Comparison of ENCODE assay signal across 8 mouse cellular contexts in genomic region chr11:102219247-102219993, GRCm38 (mm10). TPM values are rescaled to one million over a fixed set of nuclear protein-coding genes. Genes with fewer than 3 reads are reported as not detected.
A peak's percentile ranks its signal among the peaks of the same experiment; 100 is the strongest.
DNase-seq lines count a peak whose midpoint lies in the region; ATAC-seq lines count a peak whose summit lies in the region.

No protein-coding gene starts in this region.

- peaks cover 92% of the 10 kb centered on the region for H3K79me2 ChIP-seq in macrophage (ENCODE audit: inconsistent target)

- H3K4me2 ChIP-seq in neural tube, embryonic 11.5 days (ENCODE audit: low read depth), result peak overlapping the region; percentile 40

- peaks cover 33% of the 10 kb centered on the region for H3K4me1 ChIP-seq in neural tube, embryonic 11.5 days (ENCODE audit: control insufficient read depth, insufficient read depth, low read length)
- H3K4me1 ChIP-seq in hindbrain, embryonic 10.5 days (replicated peaks), result peaks cover 86% of the 10 kb centered on the region

- ATAC-seq in neural tube, embryonic 11.5 days (ENCODE audit: insufficient read depth, low FRiP score, low TSS enrichment), result no peak

- H3K27ac ChIP-seq in neural tube, embryonic 11.5 days (ENCODE audit: low read depth, low read length), result peak overlapping the region; percentile 60; the same call in 1 of the 2 replicates
- H3K27ac ChIP-seq in hindbrain, embryonic 10.5 days, result peak overlapping the region; percentile 86
- peak overlapping the region; percentile 80 for H3K27ac ChIP-seq in macrophage

- no peaks in the 10 kb centered on the region for H3K27me3 ChIP-seq in neural tube, embryonic 11.5 days (ENCODE audit: control insufficient read depth, insufficient read depth, low read length)
- peaks cover 7% of the 10 kb centered on the region; the same call in 1 of the 2 replicates for H3K27me3 ChIP-seq in hindbrain, embryonic 10.5 days (ENCODE audit: insufficient read depth, poor library complexity, severe bottlenecking)

- DNase-seq in adrenal gland, adult 2 months, result peak; percentile 45
- no peak for DNase-seq in adrenal gland, postnatal 14 days
- peak; percentile 9 for DNase-seq in neural tube, embryonic 11.5 days (ENCODE audit: low spot score)
- DNase-seq in neural tube, embryonic 10.5 days (ENCODE audit: extremely low spot score, low spot score), result no peak
- no peak for DNase-seq in hindbrain, embryonic 10.5 days (ENCODE audit: low spot score)
- no peak for DNase-seq in Muller cell, postnatal 12 days (ENCODE audit: inconsistent ontology term)
- DNase-seq in layer of hippocampus, adult 8-10 months (ENCODE audit: low spot score in 2 of 2), result no peak

- H3K9me3 ChIP-seq in neural tube, embryonic 11.5 days (ENCODE audit: control insufficient read depth, low read length), result no peaks in the 10 kb centered on the region
- no peaks in the 10 kb centered on the region for H3K9me3 ChIP-seq in hindbrain, embryonic 10.5 days

- 67% methylated on average over 14 of the region's 14 CpGs for WGBS in neural tube, embryonic 11.5 days
- WGBS in hindbrain, embryonic 10.5 days, result 74% methylated on average over 14 of the region's 14 CpGs
- 47% methylated on average over 14 of the region's 14 CpGs for WGBS in macrophage (ENCODE audit: missing documents)

- peaks cover 3% of the 10 kb centered on the region for H3K36me3 ChIP-seq in neural tube, embryonic 11.5 days (ENCODE audit: control insufficient read depth, insufficient read depth, low read length)
- peaks cover 66% of the 10 kb centered on the region for H3K36me3 ChIP-seq in hindbrain, embryonic 10.5 days
- peaks cover 7% of the 10 kb centered on the region for H3K36me3 ChIP-seq in macrophage (ENCODE audit: inconsistent target)

- H3K9ac ChIP-seq in neural tube, embryonic 11.5 days (ENCODE audit: low read length), result no peak overlapping the region

- peak overlapping the region; percentile 10; the same call in 1 of the 2 replicates for H3K4me3 ChIP-seq in neural tube, embryonic 11.5 days (ENCODE audit: low read depth, low read length)
- peak overlapping the region; percentile 36 for H3K4me3 ChIP-seq in hindbrain, embryonic 10.5 days
- H3K4me3 ChIP-seq in macrophage (ENCODE audit: inconsistent target), result no peak overlapping the region

RNA-seq across cellular contexts. Expression of gene Hdac5, which starts 10.5 kb away (rescaled TPM):
- 100 to 1,000 TPM in 1 of 2 experiments, 10 to 100 TPM in 1; 67.8 to 127 TPM for total RNA-seq in adrenal gland, adult 2 months (2021)
- polyA plus RNA-seq in adrenal gland, adult 2 months (2012; rRNA removed), result 99.3 and 131 TPM in 2 replicates
- total RNA-seq in adrenal gland, postnatal 14 days (2021), result 81.1 and 83.7 TPM in 2 replicates
- polyA plus RNA-seq in neural tube, embryonic 11.5 days (2014; fragmentation: Nextera tagmentation; extraction: Ambion mirVana), result 41.1 and 42.7 TPM in 2 replicates
- polyA plus RNA-seq in hindbrain, embryonic 10.5 days (2016; fragmentation: Nextera tagmentation; extraction: Ambion mirVana), result 70.3 and 101 TPM in 2 replicates
- 100 to 1,000 TPM in 13 of 26 experiments, 10 to 100 TPM in 13; 10.5 to 341 (median 94.0) TPM for total RNA-seq in macrophage (2018; cell fraction: chromatin; rRNA removed)
- total RNA-seq in macrophage (2018; cell fraction: cytosol; rRNA removed), result 10 to 100 TPM; 24.5 to 71.8 (median 47.2) TPM
- 100 to 1,000 TPM in 7 of 26 experiments, 10 to 100 TPM in 19; 11.4 to 146 (median 63.2) TPM for total RNA-seq in macrophage (2018; cell fraction: nucleus; rRNA removed)
- polyA plus RNA-seq in macrophage (2018), result 31.9 to 58.0 TPM (median 47.9 TPM) in 3 replicates
- total RNA-seq in layer of hippocampus, adult 8-10 months (2022), result 100 to 1,000 TPM; 219 to 252 (median 232) TPM

RNA-seq across cellular contexts. Expression of gene BC030867, which starts 29.3 kb away (rescaled TPM):
- total RNA-seq in adrenal gland, adult 2 months (2021), result under 1 TPM; 0.35 to 0.93 TPM
- 1.2 and 1.6 TPM in 2 replicates for polyA plus RNA-seq in adrenal gland, adult 2 months (2012; rRNA removed)
- 1.7 and 2.3 TPM in 2 replicates for total RNA-seq in adrenal gland, postnatal 14 days (2021)
- 17.9 and 18.6 TPM in 2 replicates for polyA plus RNA-seq in neural tube, embryonic 11.5 days (2014; fragmentation: Nextera tagmentation; extraction: Ambion mirVana)
- 20.9 and 28.3 TPM in 2 replicates for polyA plus RNA-seq in hindbrain, embryonic 10.5 days (2016; fragmentation: Nextera tagmentation; extraction: Ambion mirVana)
- total RNA-seq in macrophage (2018; cell fraction: chromatin; rRNA removed), result 1 to 10 TPM in 20 of 26 experiments, under 1 TPM in 5, not detected in 1; 0.41 to 8.4 (median 1.8) TPM
- total RNA-seq in macrophage (2018; cell fraction: cytosol; rRNA removed), result 1 to 10 TPM in 7 of 26 experiments, under 1 TPM in 19; 0.08 to 1.6 (median 0.71) TPM
- 1 to 10 TPM in 18 of 26 experiments, under 1 TPM in 7, not detected in 1; 0.31 to 9.6 (median 1.6) TPM for total RNA-seq in macrophage (2018; cell fraction: nucleus; rRNA removed)
- polyA plus RNA-seq in macrophage (2018), result 0.22 to 4.2 TPM (median 1.5 TPM) in 3 replicates
- total RNA-seq in layer of hippocampus, adult 8-10 months (2022), result 1 to 10 TPM in 1 of 4 experiments, under 1 TPM in 3; 0.62 to 1.2 (median 0.64) TPM

RNA-seq across cellular contexts. Expression of gene G6pc3, which starts 30.0 kb away (rescaled TPM):
- 100 to 1,000 TPM; 140 to 149 TPM for total RNA-seq in adrenal gland, adult 2 months (2021)
- 254 and 297 TPM in 2 replicates for polyA plus RNA-seq in adrenal gland, adult 2 months (2012; rRNA removed)
- 82.8 and 83.7 TPM in 2 replicates for total RNA-seq in adrenal gland, postnatal 14 days (2021)
- 30.0 and 35.3 TPM in 2 replicates for polyA plus RNA-seq in neural tube, embryonic 11.5 days (2014; fragmentation: Nextera tagmentation; extraction: Ambion mirVana)
- 32.3 and 37.8 TPM in 2 replicates for polyA plus RNA-seq in hindbrain, embryonic 10.5 days (2016; fragmentation: Nextera tagmentation; extraction: Ambion mirVana)
- 10 to 100 TPM in 22 of 26 experiments, 1 to 10 TPM in 4; 6.7 to 33.0 (median 16.8) TPM for total RNA-seq in macrophage (2018; cell fraction: chromatin; rRNA removed)
- 10 to 100 TPM; 14.9 to 31.6 (median 22.0) TPM for total RNA-seq in macrophage (2018; cell fraction: cytosol; rRNA removed)
- 10 to 100 TPM; 11.6 to 41.7 (median 24.0) TPM for total RNA-seq in macrophage (2018; cell fraction: nucleus; rRNA removed)
- polyA plus RNA-seq in macrophage (2018), result 17.7 to 29.9 TPM (median 27.6 TPM) in 3 replicates
- 10 to 100 TPM; 66.0 to 74.2 (median 70.4) TPM for total RNA-seq in layer of hippocampus, adult 8-10 months (2022)

RNA-seq across cellular contexts. Expression of gene Lsm12, which starts 34.3 kb away (rescaled TPM):
- total RNA-seq in adrenal gland, adult 2 months (2021), result 100 to 1,000 TPM in 1 of 2 experiments, 10 to 100 TPM in 1; 82.6 to 108 TPM
- 35.8 and 40.1 TPM in 2 replicates for polyA plus RNA-seq in adrenal gland, adult 2 months (2012; rRNA removed)
- total RNA-seq in adrenal gland, postnatal 14 days (2021), result 78.7 and 81.0 TPM in 2 replicates
- polyA plus RNA-seq in neural tube, embryonic 11.5 days (2014; fragmentation: Nextera tagmentation; extraction: Ambion mirVana), result 74.2 and 81.9 TPM in 2 replicates
- 119 and 148 TPM in 2 replicates for polyA plus RNA-seq in hindbrain, embryonic 10.5 days (2016; fragmentation: Nextera tagmentation; extraction: Ambion mirVana)
- 10 to 100 TPM in 18 of 26 experiments, 1 to 10 TPM in 8; 3.7 to 22.1 (median 11.9) TPM for total RNA-seq in macrophage (2018; cell fraction: chromatin; rRNA removed)
- total RNA-seq in macrophage (2018; cell fraction: cytosol; rRNA removed), result 10 to 100 TPM; 40.2 to 65.6 (median 52.9) TPM
- 10 to 100 TPM; 12.0 to 52.2 (median 25.1) TPM for total RNA-seq in macrophage (2018; cell fraction: nucleus; rRNA removed)
- polyA plus RNA-seq in macrophage (2018), result 28.1 to 59.1 TPM (median 48.0 TPM) in 3 replicates
- 10 to 100 TPM; 53.5 to 61.6 (median 58.8) TPM for total RNA-seq in layer of hippocampus, adult 8-10 months (2022)

RNA-seq across cellular contexts. Expression of gene Asb16, which starts 49.1 kb away (rescaled TPM):
- total RNA-seq in adrenal gland, adult 2 months (2021), result under 1 TPM; 0.12 to 0.45 TPM
- polyA plus RNA-seq in adrenal gland, adult 2 months (2012; rRNA removed), result 0.75 and 0.95 TPM in 2 replicates
- 0.11 and 0.19 TPM in 2 replicates for total RNA-seq in adrenal gland, postnatal 14 days (2021)
- polyA plus RNA-seq in neural tube, embryonic 11.5 days (2014; fragmentation: Nextera tagmentation; extraction: Ambion mirVana), result not detected in 2 replicates
- polyA plus RNA-seq in hindbrain, embryonic 10.5 days (2016; fragmentation: Nextera tagmentation; extraction: Ambion mirVana), result 0.08 TPM in 1 of 2 replicates, not detected in the other
- not detected for total RNA-seq in macrophage (2018; cell fraction: chromatin; rRNA removed)
- under 1 TPM in 2 of 26 experiments, not detected in 24; 0.04 to 0.09 TPM for total RNA-seq in macrophage (2018; cell fraction: cytosol; rRNA removed)
- not detected for total RNA-seq in macrophage (2018; cell fraction: nucleus; rRNA removed)
- polyA plus RNA-seq in macrophage (2018), result not detected in 3 replicates
- 1 to 10 TPM; 2.1 to 2.4 (median 2.2) TPM for total RNA-seq in layer of hippocampus, adult 8-10 months (2022)

Comparison
In these comparisons a context has a peak if more than half of its experiments do, and no peak if none do; other contexts are left out.
1. DNase-seq: peak in adrenal gland, adult 2 months (single experiment) and neural tube, embryonic 11.5 days (single experiment); none in adrenal gland, postnatal 14 days (single experiment), neural tube, embryonic 10.5 days (single experiment), hindbrain, embryonic 10.5 days (single experiment), Muller cell, postnatal 12 days (single experiment) and layer of hippocampus, adult 8-10 months (0 of 2).
2. Peak in every context shown above with its lines, with median percentiles within 50 percentile points of each other: H3K27ac ChIP-seq.